Mouse (Mus musculus) cortical plate, adult 2 months (tissue): ENCODE measurements around the gene Pros1.

Source experiments
- CTCF ChIP-seq: fragments of 200-500 bp; IDR thresholded peaks from 2 replicates; pipeline ENCODE4 v1.5.1; 2011; ENCODE audit warnings: mild to moderate bottlenecking, control low read depth, low read length; ENCODE audit not compliant: insufficient read depth; ENCODE audit errors: extremely low read depth
- POLR2A ChIP-seq: fragments of 200-500 bp; IDR thresholded peaks from 2 replicates; pipeline ENCODE4 v1.6.1; 2011; ENCODE audit warnings: mild to moderate bottlenecking, low read length, control low read depth; ENCODE audit not compliant: insufficient read depth; ENCODE audit errors: extremely low read depth

- TF ChIP-seq CTCF (no peak), POLR2A (no peak)
These were observed 19.1 kb downstream of the Pros1 start for GRCm38 (mm10) chr16:62873180-62873579.
